Mouse (Mus musculus) heart, embryonic 14.5 days (tissue): ENCODE results near the gene Pdlim4. TPM values are rescaled to one million over a fixed set of nuclear protein-coding genes. Genes with fewer than 3 reads are reported as not detected.

Source experiments
- ATAC-seq: fragments of 200-750 bp; cut with Nextera tagmentation; 2 replicates; pipeline ENCODE4 v1.8.0; 2017; ENCODE audit warnings: low read depth, moderate TSS enrichment; ENCODE audit not compliant: insufficient number of reproducible peaks, insufficient read depth, low FRiP score
- H3K27ac ChIP-seq, 2 experiments: fragments of 200-500 bp in 1 of 2; fragments of 300-500 bp in 1 of 2; sonication (generic) in 1 of 2; replicated peaks in 1 of 2; 2 replicates each; pipeline ENCODE4 v1.5.1; 2012 to 2014; ENCODE audit warnings: low read depth in 2 of 2, low read length in 2 of 2, control low read depth in 1 of 2, mild to moderate bottlenecking in 1 of 2, mixed read lengths in 1 of 2; ENCODE audit not compliant: control insufficient read depth in 1 of 2, insufficient read depth in 1 of 2
- H3K27me3 ChIP-seq: fragments of 300-500 bp; sonication (generic); 2 replicates; pipeline ENCODE4 v1.6.1; 2014; ENCODE audit warnings: mild to moderate bottlenecking, low read length, control low read depth; ENCODE audit not compliant: control insufficient read depth, insufficient read depth
- H3K36me3 ChIP-seq: fragments of 300-500 bp; sonication (generic); 2 replicates; pipeline ENCODE4 v1.6.1; 2014; ENCODE audit warnings: mild to moderate bottlenecking, control low read depth, low read length, mixed read lengths; ENCODE audit not compliant: control insufficient read depth, insufficient read depth
- H3K4me1 ChIP-seq, 2 experiments: fragments of 200-500 bp in 1 of 2; fragments of 300-500 bp in 1 of 2; sonication (generic) in 1 of 2; 2 replicates each; pipeline ENCODE4 v1.6.1; 2012 to 2014; ENCODE audit warnings: low read length in 2 of 2, control low read depth in 1 of 2, mixed read lengths in 1 of 2; ENCODE audit not compliant: control insufficient read depth in 2 of 2, insufficient read depth in 2 of 2
- H3K4me2 ChIP-seq: fragments of 300-500 bp; sonication (generic); 2 replicates; pipeline ENCODE4 v1.6.1; 2014; ENCODE audit warnings: mild to moderate bottlenecking, low read length
- H3K4me3 ChIP-seq, 2 experiments: fragments of 200-500 bp in 1 of 2; fragments of 300-500 bp in 1 of 2; sonication (generic) in 1 of 2; 2 replicates each; pipeline ENCODE4 v1.5.1; 2012 to 2014; ENCODE audit warnings: low read length in 2 of 2, mild to moderate bottlenecking in 2 of 2, control low read depth in 1 of 2, low read depth in 1 of 2, moderate library complexity in 1 of 2; ENCODE audit not compliant: control insufficient read depth in 1 of 2, insufficient read depth in 1 of 2
- H3K9ac ChIP-seq: fragments of 300-500 bp; sonication (generic); 2 replicates; pipeline ENCODE4 v1.6.1; 2014; ENCODE audit warnings: mild to moderate bottlenecking, low read length
- H3K9me3 ChIP-seq: fragments of 300-500 bp; sonication (generic); 2 replicates; pipeline ENCODE4 v1.6.1; 2016; ENCODE audit warnings: low read length, control low read depth; ENCODE audit not compliant: control insufficient read depth
- WGBS: fragments of 180-500 bp; shearing (Covaris S2); extraction: QIAGEN DNeasy Blood & Tissue Kit; methylation state at CpG from one replicate; pipeline ENCODE4 v1.1.7; 2014; 5-methylcytosine and 5-hydroxymethylcytosine counted together
- polyA plus RNA-seq: library from polyadenylated mRNA; unstranded; fragments of >200 nt; fragmentation: Nextera tagmentation; extraction: Ambion mirVana; gene quantifications from 2 replicates; pipeline ENCODE4 v1.2.1, GENCODE M21; 2014

Pdlim4 gene
- polyA plus RNA-seq, 1 experiment from 2014 or later, result 14.6 TPM

- no peak overlapping the region for H3K4me2 ChIP-seq
- no peak overlapping the region for H3K27ac ChIP-seq
- no peak overlapping the region for H3K9ac ChIP-seq
- ATAC-seq, result no peak
- 56% methylated on average over 8 of the region's 8 CpGs for WGBS
- no peaks in the 10 kb centered on the region for H3K36me3 ChIP-seq
- no peaks in the 10 kb centered on the region for H3K9me3 ChIP-seq
- peaks cover 0 to 3% of the 10 kb centered on the region in 2 experiments; a peak in 2 of 4 replicates for H3K4me1 ChIP-seq
- H3K27me3 ChIP-seq, result no peaks in the 10 kb centered on the region
- no peak overlapping the region for H3K4me3 ChIP-seq
Measured at GRCm38 (mm10) chr11:54091726-54092125, 22.9 kb upstream of the Pdlim4 start.

DNA sequence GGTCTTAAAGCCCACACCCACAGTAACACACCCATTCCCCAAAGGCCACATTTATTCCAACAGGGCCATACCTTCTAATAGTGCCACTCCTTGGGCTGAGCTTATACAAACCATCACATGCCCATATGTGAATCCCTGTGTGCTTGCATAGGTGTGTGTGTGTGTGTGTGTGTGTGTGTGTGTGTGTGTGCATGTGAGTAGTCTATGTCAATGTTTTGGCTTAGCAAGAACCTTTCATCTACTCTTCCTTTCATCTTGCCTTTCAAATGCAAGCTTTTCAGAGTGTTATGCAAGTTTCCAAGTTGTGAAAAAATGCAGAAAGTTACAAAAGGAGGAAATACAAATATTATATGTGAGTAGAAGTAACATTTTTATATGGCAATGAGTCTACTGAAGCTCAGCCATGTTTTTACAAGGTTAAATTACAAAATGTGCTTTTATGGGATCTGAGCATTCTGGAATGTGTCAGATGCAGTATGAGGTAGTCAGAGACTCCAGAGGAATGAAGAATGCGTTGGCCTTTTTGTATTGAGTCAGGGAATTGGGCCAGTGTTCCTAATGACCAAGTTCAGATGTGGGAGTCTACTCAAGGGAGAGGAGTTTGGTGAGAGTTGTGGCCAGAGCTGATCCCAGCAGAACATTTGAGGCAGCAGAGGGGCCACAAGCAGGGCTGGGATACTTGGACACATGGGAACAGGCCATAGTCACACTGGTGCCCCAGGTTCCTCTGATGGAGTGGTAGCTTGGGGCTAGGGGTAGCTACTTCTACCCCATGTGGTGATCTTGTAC lies 21.5 kb upstream of the Pdlim4 start:
- Histone ChIP-seq H3K27me3 (no peaks in the 10 kb centered on the region), H3K27ac (no peak overlapping the region), H3K9me3 (no peaks in the 10 kb centered on the region), H3K4me2 (no peak overlapping the region), H3K9ac (no peak overlapping the region), H3K36me3 (no peaks in the 10 kb centered on the region), H3K4me1 (peaks cover 0 to 3% of the 10 kb centered on the region in 2 experiments; a peak in 2 of 4 replicates), H3K4me3 (no peak overlapping the region)
- no peak for ATAC-seq
- WGBS, result 76% methylated on average over 1 of the region's 1 CpGs

- no peaks in the 10 kb centered on the region for H3K27me3 ChIP-seq
- H3K27ac ChIP-seq, result no peak overlapping the region
- no peak overlapping the region for H3K9ac ChIP-seq
- H3K9me3 ChIP-seq, result no peaks in the 10 kb centered on the region
- no peaks in the 10 kb centered on the region for H3K36me3 ChIP-seq
- H3K4me3 ChIP-seq, result no peak overlapping the region
- 53% methylated on average over 5 of the region's 5 CpGs for WGBS
- no peak overlapping the region for H3K4me2 ChIP-seq
- H3K4me1 ChIP-seq, result peaks cover 0 to 3% of the 10 kb centered on the region in 2 experiments; a peak in 2 of 4 replicates
- no peak for ATAC-seq
Measured at GRCm38 (mm10) chr11:54088947-54089317, 20.1 kb upstream of the Pdlim4 start.

- H3K4me2 ChIP-seq, result no peak overlapping the region
- H3K4me3 ChIP-seq, result no peak overlapping the region
- no peak for ATAC-seq
- H3K27ac ChIP-seq, result no peak overlapping the region
- 81% methylated on average over 7 of the region's 7 CpGs for WGBS
- no peaks in the 10 kb centered on the region for H3K9me3 ChIP-seq
- no peak overlapping the region for H3K9ac ChIP-seq
- H3K27me3 ChIP-seq, result no peaks in the 10 kb centered on the region
- peaks cover 0 to 3% of the 10 kb centered on the region in 2 experiments; a peak in 2 of 4 replicates for H3K4me1 ChIP-seq
- no peaks in the 10 kb centered on the region for H3K36me3 ChIP-seq
Measured at GRCm38 (mm10) chr11:54088253-54088946, 19.6 kb upstream of the Pdlim4 start.

DNA sequence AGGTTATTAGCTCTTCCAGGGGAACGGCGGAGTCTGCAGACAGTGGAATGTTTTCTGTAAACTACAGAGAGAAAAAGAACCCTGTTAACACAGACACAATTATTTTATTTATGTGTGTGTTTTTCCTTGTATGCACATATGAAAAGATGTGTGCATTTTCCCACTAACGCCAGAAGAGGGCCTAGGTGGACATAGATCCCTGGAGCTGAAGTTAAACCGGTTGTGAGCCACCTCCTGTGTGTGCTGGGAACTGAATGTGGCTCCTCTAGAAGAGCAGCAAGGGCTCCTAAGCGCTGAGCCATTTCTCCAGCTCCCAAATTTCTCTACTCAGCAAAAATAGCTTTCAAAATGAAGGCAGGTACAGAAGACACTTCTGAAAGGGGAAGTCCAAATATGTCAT lies 17.0 kb upstream of the Pdlim4 start:
- no peak for ATAC-seq
- WGBS, result 71% methylated on average over 5 of the region's 5 CpGs
- Histone ChIP-seq H3K36me3 (no peaks in the 10 kb centered on the region), H3K27me3 (no peaks in the 10 kb centered on the region), H3K9ac (no peak overlapping the region), H3K4me1 (no peaks in the 10 kb centered on the region), H3K4me2 (no peak overlapping the region), H3K27ac (no peak overlapping the region), H3K4me3 (no peak overlapping the region), H3K9me3 (no peaks in the 10 kb centered on the region)

- ATAC-seq, result no peak
- H3K9me3 ChIP-seq, result no peaks in the 10 kb centered on the region
- 93% methylated on average over 1 of the region's 1 CpGs for WGBS
- no peak overlapping the region for H3K9ac ChIP-seq
- H3K27me3 ChIP-seq, result no peaks in the 10 kb centered on the region
- H3K36me3 ChIP-seq, result no peaks in the 10 kb centered on the region
- H3K4me3 ChIP-seq, result no peak overlapping the region
- no peak overlapping the region for H3K4me2 ChIP-seq
- no peak overlapping the region for H3K27ac ChIP-seq
- H3K4me1 ChIP-seq, result no peaks in the 10 kb centered on the region
Measured at GRCm38 (mm10) chr11:54084976-54085375, 16.2 kb upstream of the Pdlim4 start.

DNA sequence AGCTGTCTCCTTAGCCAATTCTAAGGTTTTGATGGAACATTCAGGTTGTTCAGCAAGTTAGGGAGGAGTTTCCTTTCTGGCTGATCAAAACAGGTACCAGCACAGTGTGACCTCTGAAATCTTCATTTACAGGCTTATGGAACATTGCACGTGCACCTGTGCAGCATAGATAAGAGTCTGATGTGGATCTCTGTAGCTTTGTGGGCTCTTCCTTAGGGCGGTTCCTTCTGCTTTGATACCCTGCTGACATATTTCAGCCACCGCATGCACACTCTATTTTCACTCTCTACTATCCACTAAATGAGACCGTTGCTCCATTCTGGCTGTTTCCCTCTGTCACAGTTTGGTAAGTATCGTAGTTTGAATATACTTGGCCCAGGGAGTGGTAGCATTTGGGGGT lies 13.9 kb upstream of the Pdlim4 start:
- no peak overlapping the region for H3K4me2 ChIP-seq
- 91% methylated on average over 5 of the region's 5 CpGs for WGBS
- ATAC-seq, result no peak

More for the DNA sequence above, 13.9 kb upstream of the Pdlim4 start:
- H3K9ac ChIP-seq, result no peak overlapping the region
- no peaks in the 10 kb centered on the region for H3K36me3 ChIP-seq
- no peaks in the 10 kb centered on the region for H3K9me3 ChIP-seq
- no peaks in the 10 kb centered on the region for H3K4me1 ChIP-seq
- no peaks in the 10 kb centered on the region for H3K27me3 ChIP-seq
- H3K4me3 ChIP-seq, result no peak overlapping the region
- no peak overlapping the region for H3K27ac ChIP-seq
